Mouse (Mus musculus) gastrocnemius, postnatal 10 days (tissue): ENCODE measurements at regions not wholly inside any gene's neighbourhood (a gene's known extent, or its start where the extent isn't known, plus 50 kb on each side); places are given as distances from the start of the nearest gene placed in this dataset.
"Not testable (repeated sequence)": the region's sequence is repeated elsewhere in the genome, so short reads cannot be mapped to it uniquely, and the experiment has no call there.

ENCODE experiments used
- DNase-seq: peaks from one replicate; pipeline ENCODE4 v3.0.0; 2021; ENCODE audit warnings: mixed read lengths

- no peak for DNase-seq
Observed at GRCm38 (mm10) chr3:40189529-40189928, 341.6 kb upstream of the Intu start.

GRCm38 (mm10) chr3:40190024-40190423 is 341.1 kb upstream of the Intu start:
- no peak for DNase-seq

- DNase-seq, result no peak
Observed at GRCm38 (mm10) chr3:40200174-40200573, 330.9 kb upstream of the Intu start.

- no peak for DNase-seq
Observed at GRCm38 (mm10) chr3:40206326-40206725, 324.8 kb upstream of the Intu start.

GRCm38 (mm10) chr3:40211793-40212192 is 319.3 kb upstream of the Intu start:
- DNase-seq, result no peak

GRCm38 (mm10) chr3:40226772-40227171 is 304.3 kb upstream of the Intu start:
- no peak for DNase-seq

- DNase-seq, result no peak
Observed at GRCm38 (mm10) chr3:40243499-40244101, 287.5 kb upstream of the Intu start.

- no peak for DNase-seq
Observed at GRCm38 (mm10) chr3:40254376-40254775, 276.7 kb upstream of the Intu start.

GRCm38 (mm10) chr3:40262536-40262935 is 268.6 kb upstream of the Intu start:
- no peak for DNase-seq

GRCm38 (mm10) chr3:40267514-40267913 is 263.6 kb upstream of the Intu start:
- no peak for DNase-seq

- DNase-seq, result no peak
Observed at GRCm38 (mm10) chr3:40282926-40283325, 248.2 kb upstream of the Intu start.

- DNase-seq, result no peak
Observed at GRCm38 (mm10) chr3:40286959-40287710, 244.0 kb upstream of the Intu start.

GRCm38 (mm10) chr3:40297120-40297519 is 234.0 kb upstream of the Intu start:
- DNase-seq, result no peak

GRCm38 (mm10) chr3:40320319-40320718 is 210.8 kb upstream of the Intu start:
- no peak for DNase-seq

- DNase-seq, result no peak
Observed at GRCm38 (mm10) chr3:40325872-40326803, 204.9 kb upstream of the Intu start.

- DNase-seq, result no peak
Observed at GRCm38 (mm10) chr3:40339492-40340030, 191.5 kb upstream of the Intu start.

GRCm38 (mm10) chr3:40355103-40355502 is 176.0 kb upstream of the Intu start:
- DNase-seq, result no peak

- no peak for DNase-seq
Observed at GRCm38 (mm10) chr3:40368421-40368820, 162.7 kb upstream of the Intu start.

- DNase-seq, result no peak
Observed at GRCm38 (mm10) chr3:40371411-40371810, 159.7 kb upstream of the Intu start.

GRCm38 (mm10) chr3:40376220-40376619 is 154.9 kb upstream of the Intu start:
- DNase-seq, result not testable (repeated sequence)

GRCm38 (mm10) chr3:40377416-40377815 is 153.7 kb upstream of the Intu start:
- peak; percentile 17 for DNase-seq

- no peak for DNase-seq
Observed at GRCm38 (mm10) chr3:40379063-40379462, 152.0 kb upstream of the Intu start.

GRCm38 (mm10) chr3:40391631-40392030 is 139.5 kb upstream of the Intu start:
- DNase-seq, result peak; percentile 37
